Mouse (Mus musculus) liver, postnatal 0 days (tissue): ENCODE data around the gene Fbxl13.

Source experiments
- CTCF ChIP-seq: sonication (generic); IDR thresholded peaks from 2 replicates; pipeline ENCODE4 v1.5.1; 2016; ENCODE audit warnings: antibody characterized with exemption, low read depth
- EP300 ChIP-seq: IDR thresholded peaks from 2 replicates; pipeline ENCODE4 v1.6.1; 2016; ENCODE audit warnings: antibody characterized with exemption, low read depth, mild to moderate bottlenecking

GRCm38 (mm10) chr5:21532921-21533320 lies 112.5 kb downstream of the Fbxl13 start:
- no peak for TF ChIP-seq CTCF
- TF ChIP-seq EP300, result no peak
